Mouse (Mus musculus): ENCODE results near the gene 1700029H14Rik. TPM values are rescaled to one million over a fixed set of nuclear protein-coding genes. Genes with fewer than 3 reads are reported as not detected.

Gene 1700029H14Rik
- polyA plus RNA-seq, 1 experiment from 2014 or later = not detected

DNA sequence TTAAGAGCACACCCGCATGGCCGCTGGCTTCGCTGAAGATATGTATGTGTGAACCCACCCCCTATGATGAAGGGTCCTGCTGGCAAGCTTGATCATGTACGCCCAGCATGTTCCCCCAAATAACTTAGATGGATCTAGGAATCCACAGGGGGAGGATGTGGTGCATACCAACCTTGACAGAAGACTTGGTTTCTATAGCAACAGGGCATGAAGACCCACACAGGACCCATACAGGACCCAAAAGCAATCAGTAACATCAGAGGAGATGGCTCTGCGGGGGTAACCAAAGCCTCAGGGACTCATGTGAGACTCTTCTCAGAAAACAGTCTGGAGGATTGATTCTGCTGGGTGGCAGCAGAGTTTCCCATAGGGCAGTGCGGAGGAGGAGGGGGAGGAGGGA is 29.0 kb upstream of the 1700029H14Rik start:
- H3K4me2 ChIP-seq = no peak overlapping the region
- WGBS = 75% methylated on average over 6 of the region's 6 CpGs
- no peaks in the 10 kb centered on the region for H3K27me3 ChIP-seq
- no peaks in the 10 kb centered on the region for H3K9me3 ChIP-seq
- no peak overlapping the region for H3K4me3 ChIP-seq
- peaks cover 17% of the 10 kb centered on the region for H3K36me3 ChIP-seq
- H3K27ac ChIP-seq (replicated peaks) = 0 out of 2 replicates have a peak overlapping the region, but pooled peaks have one; percentile 5
- H3K9ac ChIP-seq = no peak overlapping the region
- no peaks in the 10 kb centered on the region; the same call in 1 of the 2 replicates for H3K4me1 ChIP-seq (replicated peaks)
- ATAC-seq (ENCODE audit: low FRiP score, low read depth) = peak; percentile 52; the same call in 1 of the 2 replicates

DNA sequence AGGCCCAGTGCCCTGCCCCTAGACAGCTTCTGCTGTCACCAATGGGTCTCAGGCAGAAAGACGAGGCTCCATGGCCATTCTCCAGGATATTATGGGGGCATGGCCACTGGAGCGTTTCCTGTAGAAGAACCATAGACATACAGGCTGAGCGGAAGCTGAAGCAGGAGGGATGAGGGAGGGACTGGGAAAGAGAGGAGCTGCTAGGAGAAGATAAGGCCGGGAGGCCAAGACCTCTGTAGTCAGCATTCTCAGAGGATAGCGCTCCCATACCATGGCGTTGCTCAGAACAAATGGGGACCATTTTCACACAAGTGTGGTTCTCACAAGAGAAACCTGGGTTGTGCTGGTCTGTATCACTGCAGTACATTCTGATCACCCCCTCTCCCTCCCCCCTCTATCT is 26.8 kb upstream of the 1700029H14Rik start:
- H3K9me3 ChIP-seq = no peaks in the 10 kb centered on the region
- H3K9ac ChIP-seq = no peak overlapping the region
- no peak overlapping the region for H3K4me3 ChIP-seq
- WGBS = 92% methylated on average over 6 of the region's 6 CpGs
- H3K36me3 ChIP-seq = peaks cover 17% of the 10 kb centered on the region
- H3K27me3 ChIP-seq = no peaks in the 10 kb centered on the region
- no peak overlapping the region for H3K27ac ChIP-seq (replicated peaks)
- no peaks in the 10 kb centered on the region; the same call in 1 of the 2 replicates for H3K4me1 ChIP-seq (replicated peaks)
- no peak for ATAC-seq (ENCODE audit: low FRiP score, low read depth)
- H3K4me2 ChIP-seq = no peak overlapping the region

DNA sequence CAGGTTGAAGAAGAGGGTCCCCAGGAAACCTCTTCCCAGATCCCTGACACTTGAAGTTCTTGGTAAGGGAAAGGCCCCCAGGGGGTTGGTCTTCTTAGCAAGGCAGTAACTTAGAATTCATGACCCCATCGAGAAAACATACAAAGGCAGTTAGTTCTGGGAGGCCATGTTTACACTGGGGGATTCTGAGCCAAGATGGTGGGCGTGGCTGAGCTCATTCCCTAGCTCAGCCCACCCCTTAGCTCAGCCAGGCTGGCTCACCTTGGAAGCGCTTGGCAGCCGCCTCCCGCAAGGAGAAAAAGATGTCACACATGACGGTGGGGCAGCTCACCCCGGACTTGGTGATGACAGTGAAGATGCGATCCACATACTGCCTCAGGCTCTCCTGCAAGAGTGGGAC is 22.4 kb upstream of the 1700029H14Rik start:
- ATAC-seq (ENCODE audit: low FRiP score, low read depth) = no peak

DNA sequence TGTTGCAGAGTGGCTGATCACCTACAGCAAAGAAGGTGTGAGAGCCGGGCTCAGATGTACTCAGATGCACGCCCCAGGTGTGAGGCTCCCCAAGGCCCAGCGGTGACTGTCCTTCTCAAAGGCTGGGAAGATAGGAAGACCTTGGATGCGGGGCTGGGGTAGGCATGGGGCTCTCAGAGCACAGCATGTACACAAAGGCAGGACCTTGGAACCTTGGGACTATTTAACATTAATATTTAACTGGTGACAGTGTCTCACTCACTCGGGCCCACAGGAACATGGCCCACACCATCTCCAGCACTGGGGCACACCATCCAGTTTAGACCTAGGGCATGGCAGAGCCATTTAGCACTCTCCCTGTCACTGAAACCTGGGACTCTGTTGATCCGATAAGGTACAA is 15.6 kb upstream of the 1700029H14Rik start:
- ATAC-seq (ENCODE audit: low FRiP score, low read depth) = no peak
- Histone ChIP-seq H3K9ac (no peak overlapping the region), H3K27me3 (no peaks in the 10 kb centered on the region), H3K27ac (replicated peaks) (no peak overlapping the region), H3K4me2 (no peak overlapping the region), H3K9me3 (no peaks in the 10 kb centered on the region), H3K4me3 (no peak overlapping the region), H3K36me3 (peaks cover 54% of the 10 kb centered on the region), H3K4me1 (replicated peaks) (no peaks in the 10 kb centered on the region)
- WGBS = 94% methylated on average over 6 of the region's 6 CpGs

More for the DNA sequence above, 22.4 kb upstream of the 1700029H14Rik start:
- H3K27me3 ChIP-seq = no peaks in the 10 kb centered on the region
- H3K27ac ChIP-seq (replicated peaks) = no peak overlapping the region
- H3K36me3 ChIP-seq = peaks cover 50% of the 10 kb centered on the region
- H3K9me3 ChIP-seq = no peaks in the 10 kb centered on the region
- WGBS = 78% methylated on average over 8 of the region's 8 CpGs
- no peaks in the 10 kb centered on the region for H3K4me1 ChIP-seq (replicated peaks)
- H3K4me2 ChIP-seq = no peak overlapping the region
- H3K9ac ChIP-seq = no peak overlapping the region
- no peak overlapping the region for H3K4me3 ChIP-seq

DNA sequence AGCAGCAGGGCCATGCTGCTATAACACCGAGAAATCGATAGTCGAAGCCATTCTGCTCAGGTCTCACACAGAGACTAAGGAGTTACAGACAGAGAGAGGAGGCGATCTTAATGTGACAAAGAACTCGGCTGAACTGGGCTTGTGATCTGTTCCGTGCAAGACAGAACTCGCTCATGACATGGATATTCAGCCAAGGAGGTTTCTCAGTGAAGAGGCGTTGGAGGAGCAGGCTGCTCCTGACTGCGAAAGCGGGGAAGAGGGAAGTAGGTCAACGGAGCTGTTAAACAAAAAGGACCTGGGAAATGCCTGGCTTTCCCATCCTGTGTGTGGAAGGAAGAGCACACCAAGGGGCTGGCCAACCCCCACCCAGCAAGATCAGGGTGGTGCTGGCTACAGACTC is 9.7 kb upstream of the 1700029H14Rik start:
- no peak overlapping the region for H3K27ac ChIP-seq (replicated peaks)
- no peaks in the 10 kb centered on the region for H3K27me3 ChIP-seq
- peaks cover 27% of the 10 kb centered on the region for H3K36me3 ChIP-seq
- no peak overlapping the region for H3K4me2 ChIP-seq
- no peaks in the 10 kb centered on the region for H3K9me3 ChIP-seq
- no peak overlapping the region for H3K9ac ChIP-seq
- 95% methylated on average over 11 of the region's 11 CpGs for WGBS
- no peaks in the 10 kb centered on the region for H3K4me1 ChIP-seq (replicated peaks)
- ATAC-seq (ENCODE audit: low FRiP score, low read depth) = no peak
- no peak overlapping the region for H3K4me3 ChIP-seq

DNA sequence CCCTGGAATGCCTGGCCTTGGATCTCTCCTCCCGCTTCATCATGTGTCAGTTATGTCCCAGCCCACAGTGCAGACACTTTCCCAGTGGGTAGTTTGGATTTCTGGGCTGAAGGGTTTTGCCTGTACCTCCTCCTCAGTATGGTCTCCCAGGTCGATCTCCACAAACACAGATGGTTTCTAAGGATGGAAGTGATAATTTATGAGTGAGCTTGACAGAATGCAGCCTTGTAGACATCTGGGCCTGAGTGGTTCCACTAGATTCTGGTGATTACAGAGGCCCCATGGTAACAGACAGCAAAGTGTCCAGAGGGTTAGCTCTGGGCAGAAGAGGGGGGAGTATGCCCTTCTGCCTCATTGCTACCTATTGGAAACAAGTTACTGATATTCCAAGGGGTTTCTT is 4.7 kb downstream of the 1700029H14Rik start:
- Histone ChIP-seq H3K27me3 (no peaks in the 10 kb centered on the region), H3K36me3 (no peaks in the 10 kb centered on the region), H3K9me3 (no peaks in the 10 kb centered on the region), H3K4me2 (no peak overlapping the region), H3K4me3 (no peak overlapping the region), H3K4me1 (replicated peaks) (no peaks in the 10 kb centered on the region), H3K27ac (replicated peaks) (no peak overlapping the region), H3K9ac (no peak overlapping the region)
- ATAC-seq (ENCODE audit: low FRiP score, low read depth) = no peak
- WGBS = 74% methylated on average over 2 of the region's 2 CpGs

DNA sequence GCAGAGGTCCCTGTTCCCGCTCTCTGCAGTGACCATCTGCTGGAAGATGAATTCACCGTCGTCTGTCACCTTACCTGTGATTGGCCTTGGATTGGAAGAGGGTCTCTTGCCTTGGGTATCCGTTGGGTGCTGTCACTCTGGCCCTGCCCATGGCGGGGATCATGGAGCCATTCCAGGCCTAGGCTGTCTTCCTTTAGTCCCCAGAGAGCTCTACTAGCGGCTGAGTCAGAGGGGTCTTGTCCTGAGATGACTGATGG is 10.8 kb downstream of the 1700029H14Rik start:
- H3K27me3 ChIP-seq = no peaks in the 10 kb centered on the region
- H3K36me3 ChIP-seq = no peaks in the 10 kb centered on the region
- no peak overlapping the region for H3K27ac ChIP-seq (replicated peaks)
- no peak for ATAC-seq (ENCODE audit: low FRiP score, low read depth)
- H3K4me2 ChIP-seq = no peak overlapping the region
- 95% methylated on average over 6 of the region's 6 CpGs for WGBS
- no peaks in the 10 kb centered on the region for H3K9me3 ChIP-seq
- no peak overlapping the region for H3K9ac ChIP-seq
- H3K4me3 ChIP-seq = no peak overlapping the region
- no peaks in the 10 kb centered on the region for H3K4me1 ChIP-seq (replicated peaks)

DNA sequence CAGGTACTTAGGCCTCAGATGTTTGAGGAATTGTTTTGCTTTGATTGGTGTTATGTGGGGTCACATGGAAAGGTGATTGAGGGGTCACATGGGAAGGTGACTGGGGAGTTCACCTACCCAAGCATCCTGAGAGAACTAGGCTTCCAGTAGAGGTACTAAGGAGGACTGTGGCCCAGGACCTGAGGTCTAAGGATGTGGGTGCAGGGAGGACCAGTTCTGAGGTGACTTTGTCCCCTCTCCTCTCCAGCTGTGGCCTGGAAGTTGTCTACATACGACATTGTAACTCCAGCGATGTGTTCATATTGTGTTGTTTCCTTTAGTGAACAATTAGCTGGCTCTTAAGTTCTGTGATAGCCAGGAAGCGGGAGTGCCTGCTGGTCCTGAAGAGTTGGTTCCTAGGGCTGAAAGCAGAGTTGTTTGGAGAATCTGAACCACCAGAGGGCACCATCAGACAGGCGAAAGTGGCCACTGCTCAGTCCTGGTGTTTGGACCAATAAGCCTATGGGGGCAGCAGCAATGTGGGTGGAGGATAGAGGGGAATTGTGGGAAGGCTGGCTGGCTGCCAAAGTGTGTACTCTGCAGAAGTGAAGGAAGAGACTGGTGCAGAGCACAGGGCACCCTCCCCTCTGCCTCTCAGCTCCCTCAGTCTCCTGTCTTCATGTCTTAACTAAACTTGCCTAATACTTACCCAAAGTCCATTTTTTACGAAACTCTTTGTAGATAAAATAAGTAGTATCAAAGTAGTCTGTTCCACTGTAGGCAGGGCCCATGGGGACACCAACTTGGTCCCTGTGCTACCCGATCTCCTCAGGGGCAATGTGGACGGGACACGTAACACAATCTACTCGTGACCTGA is 11.3 kb downstream of the 1700029H14Rik start:
- H3K4me2 ChIP-seq = no peak overlapping the region
- peak; percentile 92 for ATAC-seq (ENCODE audit: low FRiP score, low read depth)
- no peaks in the 10 kb centered on the region for H3K9me3 ChIP-seq
- H3K9ac ChIP-seq = no peak overlapping the region
- 59% methylated on average over 9 of the region's 9 CpGs for WGBS
- H3K4me1 ChIP-seq (replicated peaks) = no peaks in the 10 kb centered on the region
- H3K4me3 ChIP-seq = no peak overlapping the region
- no peaks in the 10 kb centered on the region for H3K27me3 ChIP-seq
- no peaks in the 10 kb centered on the region for H3K36me3 ChIP-seq
- H3K27ac ChIP-seq (replicated peaks) = no peak overlapping the region

DNA sequence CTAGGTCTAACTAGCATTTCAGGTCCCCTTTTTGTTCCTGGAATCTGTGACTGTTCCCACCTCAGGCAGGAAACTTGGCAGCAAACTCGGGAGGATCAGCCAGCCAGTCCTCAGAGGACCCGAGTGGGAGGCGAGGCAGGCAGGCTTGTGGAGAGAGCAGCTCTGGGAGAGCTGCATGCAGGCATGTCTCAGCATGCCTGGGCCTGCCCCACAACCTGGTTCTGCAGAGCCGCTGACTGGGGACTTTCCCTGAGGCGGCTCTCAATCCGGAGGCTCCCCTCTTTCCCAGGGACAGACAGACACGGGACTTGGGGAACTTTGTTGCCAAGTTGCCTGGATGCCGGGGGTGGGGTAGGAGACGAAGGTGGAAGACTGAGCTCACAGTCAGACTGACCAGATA is 13.4 kb downstream of the 1700029H14Rik start:
- WGBS = 53% methylated on average over 9 of the region's 9 CpGs
- no peaks in the 10 kb centered on the region for H3K27me3 ChIP-seq
- no peak overlapping the region for H3K4me3 ChIP-seq
- no peaks in the 10 kb centered on the region for H3K9me3 ChIP-seq
- H3K27ac ChIP-seq (replicated peaks) = no peak overlapping the region
- no peak overlapping the region for H3K4me2 ChIP-seq
- no peak for ATAC-seq (ENCODE audit: low FRiP score, low read depth)
- H3K9ac ChIP-seq = no peak overlapping the region
- H3K4me1 ChIP-seq (replicated peaks) = no peaks in the 10 kb centered on the region
- no peaks in the 10 kb centered on the region for H3K36me3 ChIP-seq

DNA sequence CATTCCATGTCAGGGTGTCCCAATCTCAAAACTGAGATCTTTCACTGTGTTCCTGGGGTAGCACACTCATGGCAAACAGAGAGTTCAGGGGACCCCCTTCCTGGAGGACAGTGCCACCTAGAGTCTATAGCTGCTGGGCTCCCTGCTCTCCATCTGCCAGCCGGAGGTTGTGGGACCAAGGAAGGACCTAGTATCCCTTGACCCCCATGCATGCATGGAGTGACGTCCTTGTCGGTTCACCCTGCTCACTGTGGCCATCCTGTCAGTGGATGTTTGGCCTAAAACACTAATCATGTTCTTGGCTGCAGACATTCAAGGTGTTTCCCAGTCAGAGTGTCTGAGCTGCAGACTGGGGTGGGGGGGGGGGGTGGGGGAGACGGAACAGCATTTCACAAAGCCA is 14.0 kb downstream of the 1700029H14Rik start:
- no peak for ATAC-seq (ENCODE audit: low FRiP score, low read depth)
- Histone ChIP-seq H3K27ac (replicated peaks) (no peak overlapping the region), H3K9ac (no peak overlapping the region), H3K4me1 (replicated peaks) (no peaks in the 10 kb centered on the region), H3K36me3 (no peaks in the 10 kb centered on the region), H3K4me2 (no peak overlapping the region), H3K4me3 (no peak overlapping the region), H3K27me3 (no peaks in the 10 kb centered on the region), H3K9me3 (no peaks in the 10 kb centered on the region)
- 55% methylated on average over 4 of the region's 4 CpGs for WGBS

DNA sequence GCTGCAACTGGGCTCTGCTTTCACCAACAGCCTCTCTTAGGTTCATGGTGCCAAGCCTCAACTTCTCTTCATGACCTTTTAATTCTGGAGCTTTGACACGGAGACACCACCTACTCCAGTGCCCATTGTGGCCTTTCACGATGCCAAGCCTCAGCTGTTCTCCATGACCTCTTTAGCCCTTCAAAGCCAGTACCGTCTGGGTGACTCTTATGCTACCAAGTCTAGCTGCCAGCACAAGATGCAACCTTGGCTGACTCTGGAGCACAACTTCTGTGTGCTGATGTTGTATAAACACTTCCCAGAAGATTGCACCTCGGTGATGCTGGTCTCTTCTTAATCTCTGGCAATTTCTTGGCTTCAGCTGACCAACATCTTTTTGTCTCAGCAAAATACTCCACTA is 15.8 kb downstream of the 1700029H14Rik start:
- Histone ChIP-seq H3K4me3 (no peak overlapping the region), H3K4me2 (no peak overlapping the region), H3K36me3 (no peaks in the 10 kb centered on the region), H3K9ac (no peak overlapping the region), H3K4me1 (replicated peaks) (no peaks in the 10 kb centered on the region), H3K9me3 (no peaks in the 10 kb centered on the region), H3K27me3 (no peaks in the 10 kb centered on the region), H3K27ac (replicated peaks) (no peak overlapping the region)
- no peak for ATAC-seq (ENCODE audit: low FRiP score, low read depth)
- 88% methylated on average over 4 of the region's 4 CpGs for WGBS

DNA sequence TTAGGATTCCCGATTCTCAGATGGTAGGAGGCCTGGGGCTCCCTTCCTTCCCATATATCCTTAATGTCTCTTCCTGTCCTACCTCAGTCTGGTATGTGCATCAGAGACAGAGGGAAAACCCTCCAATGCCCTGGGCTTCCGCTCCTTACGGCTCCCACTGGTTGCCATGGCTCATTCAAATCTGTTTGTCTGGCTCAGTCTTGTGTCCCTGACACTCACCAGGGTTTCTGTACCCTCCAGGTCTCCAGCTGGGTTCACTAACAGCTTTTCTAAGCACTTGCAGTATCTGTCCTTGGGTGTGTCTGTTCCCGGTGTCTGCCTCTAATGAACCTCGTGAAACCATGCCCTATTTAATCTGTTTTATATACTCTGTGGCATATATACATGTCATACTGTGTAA is 20.7 kb downstream of the 1700029H14Rik start:
- Histone ChIP-seq H3K4me3 (no peak overlapping the region), H3K27me3 (no peaks in the 10 kb centered on the region), H3K4me1 (replicated peaks) (no peaks in the 10 kb centered on the region), H3K36me3 (no peaks in the 10 kb centered on the region), H3K4me2 (no peak overlapping the region), H3K9me3 (no peaks in the 10 kb centered on the region), H3K9ac (no peak overlapping the region), H3K27ac (replicated peaks) (no peak overlapping the region)
- no peak for ATAC-seq (ENCODE audit: low FRiP score, low read depth)
- WGBS = 69% methylated on average over 5 of the region's 5 CpGs

DNA sequence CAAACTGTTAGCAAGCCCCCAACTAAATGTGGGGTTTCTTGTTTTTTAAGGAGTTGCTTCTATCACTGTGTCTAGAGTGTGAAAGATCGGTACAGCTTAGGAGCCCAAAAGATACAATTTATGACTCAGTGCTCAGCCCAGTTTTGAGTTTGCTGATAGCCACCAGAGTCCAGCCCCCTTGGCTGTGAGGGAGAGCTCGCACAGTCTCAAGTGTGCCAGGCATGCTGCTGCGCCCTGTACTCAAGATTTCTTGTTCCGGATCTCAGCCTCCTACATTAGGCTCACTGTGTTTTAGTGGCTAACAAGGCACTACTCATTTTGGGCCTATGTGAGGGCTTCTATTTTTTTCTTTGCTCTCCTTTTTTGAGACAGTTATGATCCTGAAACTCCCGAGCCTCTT is 22.1 kb downstream of the 1700029H14Rik start:
- Histone ChIP-seq H3K4me2 (no peak overlapping the region), H3K27ac (replicated peaks) (no peak overlapping the region), H3K4me1 (replicated peaks) (no peaks in the 10 kb centered on the region), H3K4me3 (no peak overlapping the region), H3K27me3 (no peaks in the 10 kb centered on the region), H3K9me3 (no peaks in the 10 kb centered on the region), H3K9ac (no peak overlapping the region), H3K36me3 (no peaks in the 10 kb centered on the region)
- ATAC-seq (ENCODE audit: low FRiP score, low read depth) = no peak
- 89% methylated on average over 5 of the region's 5 CpGs for WGBS
